Mouse (Mus musculus) lung, postnatal 10 days (tissue): ENCODE data around the gene Zpr1.

Experiments
- DNase-seq: peaks from one replicate; pipeline ENCODE4 v3.0.0; 2021

Gene Zpr1

GRCm38 (mm10) chr9:46329801-46330585 is 57.1 kb downstream of the Zpr1 start:
- DNase-seq: no peak

DNA sequence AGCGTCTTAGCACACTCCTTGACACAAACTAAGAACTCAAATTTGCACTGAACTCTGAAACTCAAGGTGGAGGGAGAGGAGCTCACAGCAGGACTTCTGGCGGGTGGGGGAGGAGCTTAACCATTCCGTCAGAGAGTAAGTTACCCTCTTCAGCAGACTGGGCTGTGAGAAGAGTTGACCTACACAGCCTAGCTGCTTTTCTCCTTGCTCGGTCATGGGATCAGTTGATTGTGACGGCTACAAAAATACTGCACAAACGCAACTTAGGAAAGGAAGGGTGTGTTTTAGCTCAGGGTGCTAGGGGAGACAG is 57.7 kb downstream of the Zpr1 start:
- no peak for DNase-seq

- no peak for DNase-seq
Observed at GRCm38 (mm10) chr9:46331301-46331700, 58.4 kb downstream of the Zpr1 start.
